Mouse (Mus musculus): ENCODE measurements at regions not wholly inside any gene's neighbourhood (a gene's known extent, or its start where the extent isn't known, plus 50 kb on each side); places are given as distances from the start of the nearest gene placed in this dataset.

- POLR2A ChIA-PET = interaction anchor here in 1 of 4 experiments (0.6 kb wide), 1 partner anchor 108 kb away, joined by 3 read pairs; no protein-coding TSS in a partner anchor
- CTCF ChIA-PET = interaction anchor here in 1 of 4 experiments (0.6 kb wide), 1 partner anchor 11 kb away, joined by 3 read pairs; no protein-coding TSS in a partner anchor
Measured at GRCm38 (mm10) chr7:129962575-129962974, 370.9 kb downstream of the Wdr11 start.

GRCm38 (mm10) chr7:129964192-129964591 is 372.5 kb downstream of the Wdr11 start:
- CTCF ChIA-PET = interaction anchor here in 1 of 4 experiments (0.6 kb wide), 1 partner anchor 299 kb away, joined by 7 read pairs; no protein-coding TSS in a partner anchor
- POLR2A ChIA-PET = interaction anchor here in 1 of 4 experiments (0.6 kb wide), 1 partner anchor 11 kb away, joined by 3 read pairs; no protein-coding TSS in a partner anchor

DNA sequence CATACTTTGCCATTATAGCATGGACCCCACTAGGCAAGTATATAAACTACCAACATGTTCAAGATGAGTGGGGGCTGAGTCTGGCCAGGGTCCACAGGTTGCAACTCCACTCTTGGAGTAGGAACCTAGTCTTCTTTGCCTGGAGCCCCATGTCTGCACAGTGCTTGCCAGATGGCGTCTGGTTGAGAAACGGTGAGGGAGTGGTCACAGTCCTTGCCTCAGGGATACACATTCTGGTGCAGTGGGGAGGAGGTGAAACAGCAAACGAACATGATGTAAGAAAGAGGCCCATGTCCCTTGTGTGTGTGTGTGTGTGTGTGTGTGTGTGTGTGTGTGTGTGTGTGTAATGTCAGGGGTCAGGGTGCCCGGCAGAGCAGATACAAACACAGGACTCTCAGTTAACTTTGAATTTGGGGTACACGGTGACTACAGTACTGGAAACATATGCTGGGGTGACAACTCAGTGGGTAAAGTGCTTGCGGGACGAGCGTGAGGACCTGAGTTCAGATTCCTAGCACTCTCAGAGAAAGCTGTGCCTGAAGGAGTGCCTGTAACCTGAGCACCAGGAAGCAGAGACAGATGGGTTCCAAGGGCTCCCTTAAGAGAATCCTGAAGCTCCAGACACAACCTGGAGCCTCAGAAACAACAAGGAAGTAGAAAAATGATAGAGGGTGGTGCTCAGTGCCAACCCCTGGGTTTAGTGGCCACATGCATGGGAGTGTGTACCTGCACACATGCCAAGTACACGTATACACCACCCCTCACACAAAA is 373.8 kb downstream of the Wdr11 start:
- POLR2A ChIA-PET = no interaction called here
- CTCF ChIA-PET = no interaction called here

GRCm38 (mm10) chr7:129966771-129967170 is 375.1 kb downstream of the Wdr11 start:
- POLR2A ChIA-PET = no interaction called here
- CTCF ChIA-PET = no interaction called here

GRCm38 (mm10) chr7:129970201-129970600 is 378.5 kb downstream of the Wdr11 start:
- POLR2A ChIA-PET = no interaction called here
- CTCF ChIA-PET = no interaction called here

DNA sequence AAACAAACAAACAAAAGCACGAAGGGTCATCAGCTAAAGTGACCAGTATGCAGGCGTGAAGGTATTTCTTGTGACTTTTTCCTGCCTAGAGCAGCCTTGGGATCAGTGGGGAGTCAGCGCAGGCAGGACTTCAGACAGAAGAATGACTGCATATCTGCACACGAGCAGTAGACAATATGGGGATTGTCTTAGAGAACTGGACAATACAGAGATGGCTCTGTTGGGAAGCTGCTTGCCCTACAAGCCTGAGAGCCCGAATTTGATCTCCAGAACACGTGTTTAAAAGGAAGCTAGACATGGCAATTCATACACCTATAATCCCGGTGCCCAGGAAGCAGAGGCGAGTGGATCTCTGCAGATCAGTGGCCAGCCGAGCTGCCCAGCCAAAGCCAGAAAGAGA is 382.5 kb downstream of the Wdr11 start:
- POLR2A ChIA-PET = interaction anchor here in 1 of 4 experiments (1.5 kb wide), 1 partner anchor 10 kb away, joined by 3 read pairs; no protein-coding TSS in a partner anchor

GRCm38 (mm10) chr7:129974837-129975236 is 383.2 kb downstream of the Wdr11 start:
- ChIA-PET CTCF (interaction anchor here in 1 of 4 experiments (0.7 kb wide), 1 partner anchor 145 kb away, joined by 8 read pairs; no protein-coding TSS in a partner anchor), POLR2A (interaction anchor here in 1 of 4 experiments (1.5 kb wide), 1 partner anchor 11 kb away, joined by 3 read pairs; no protein-coding TSS in a partner anchor)

More for the DNA sequence above, 382.5 kb downstream of the Wdr11 start:
- CTCF ChIA-PET = no interaction called here

GRCm38 (mm10) chr7:129975781-129976514 is 384.3 kb downstream of the Wdr11 start:
- ChIA-PET CTCF (interaction anchor here in 2 of 4 experiments (0.5 to 0.6 kb wide), 2 partner anchors 355 to 426 kb away, joined by 3 to 5 read pairs; no protein-coding TSS in a partner anchor), POLR2A (interaction anchor here in 1 of 4 experiments (0.6 to 1.5 kb wide), 2 partner anchors 12 to 1500 kb away, joined by 3 read pairs; no protein-coding TSS in a partner anchor)

DNA sequence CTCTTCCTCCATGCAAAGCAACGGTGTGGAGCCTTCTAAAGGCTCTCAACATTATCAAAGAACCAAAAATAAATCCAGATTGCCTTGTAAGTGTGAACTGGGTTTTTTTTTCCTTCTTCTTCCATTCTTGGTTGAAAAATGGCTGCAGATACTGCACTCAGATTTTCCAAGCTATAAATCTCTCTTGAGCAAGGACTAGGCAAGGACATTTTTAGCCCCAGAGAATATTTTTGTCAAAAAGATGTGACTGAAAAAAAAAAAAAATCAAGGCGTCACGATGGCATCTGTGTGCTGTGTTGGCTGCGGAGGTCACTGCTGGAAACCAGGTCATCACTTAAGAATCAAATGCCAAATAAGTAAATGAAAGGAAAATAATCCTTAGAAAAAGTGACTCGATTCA is 386.9 kb downstream of the Wdr11 start:
- POLR2A ChIA-PET = no interaction called here
- CTCF ChIA-PET = no interaction called here

GRCm38 (mm10) chr7:129979337-129979736 is 387.7 kb downstream of the Wdr11 start:
- CTCF ChIA-PET = no interaction called here

GRCm38 (mm10) chr7:129980501-129980900 is 388.8 kb downstream of the Wdr11 start:
- CTCF ChIA-PET = no interaction called here
- POLR2A ChIA-PET = no interaction called here

More at GRCm38 (mm10) chr7:129979337-129979736, 387.7 kb downstream of the Wdr11 start:
- POLR2A ChIA-PET = no interaction called here

DNA sequence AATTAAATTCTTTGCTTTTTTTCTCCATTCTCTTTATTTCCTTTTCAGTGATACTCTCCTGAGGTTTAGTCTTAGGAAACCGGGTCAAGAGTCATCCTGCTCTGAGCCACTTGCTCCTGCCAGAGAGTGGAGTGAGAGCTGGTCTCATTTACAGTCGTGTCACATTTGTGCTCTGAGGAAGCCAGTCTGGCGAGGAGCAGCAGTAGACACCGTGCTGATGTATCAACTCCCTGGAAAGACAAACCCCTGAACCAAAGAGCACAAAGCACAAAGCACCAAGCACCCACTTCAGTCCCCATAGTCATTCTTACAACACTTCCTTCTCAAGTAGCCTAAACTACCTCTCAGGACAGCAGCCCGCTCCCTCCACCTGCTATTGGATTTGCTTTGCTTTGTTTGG is 390.7 kb downstream of the Wdr11 start:
- POLR2A ChIA-PET = no interaction called here
- CTCF ChIA-PET = no interaction called here

DNA sequence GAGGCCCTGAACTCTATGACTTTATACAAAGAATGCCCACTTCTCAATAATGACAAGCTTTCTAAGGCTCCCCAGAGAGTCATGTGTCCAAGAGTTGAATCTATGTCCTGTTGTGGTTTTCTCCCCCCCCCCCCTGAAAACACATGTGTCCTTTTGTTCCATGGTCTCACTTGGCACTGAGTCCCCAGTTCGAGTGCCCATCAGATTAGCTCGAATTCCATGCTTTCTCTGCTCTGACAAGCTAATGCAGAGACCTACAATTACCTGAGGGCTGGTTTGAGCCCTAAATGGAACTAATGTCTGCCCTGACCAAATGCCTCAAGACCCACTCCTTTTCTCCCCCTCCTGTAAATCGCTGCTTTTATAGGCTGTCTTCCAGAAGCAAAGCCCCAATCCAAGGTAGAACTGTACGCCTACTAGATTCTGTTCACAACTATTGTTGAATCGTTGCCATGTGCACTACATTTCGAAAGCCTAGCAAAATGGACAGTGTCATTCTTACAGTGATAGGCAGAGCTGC is 392.0 kb downstream of the Wdr11 start:
- POLR2A ChIA-PET = interaction anchor here in 1 of 4 experiments (0.6 kb wide), 1 partner anchor 417 kb away, joined by 3 read pairs; no protein-coding TSS in a partner anchor
- CTCF ChIA-PET = interaction anchor here in 3 of 4 experiments (0.6 to 0.7 kb wide), 3 partner anchors 91 to 571 kb away, joined by 3 to 11 read pairs (median 4); no protein-coding TSS in a partner anchor

GRCm38 (mm10) chr7:129984367-129984766 is 392.7 kb downstream of the Wdr11 start:
- POLR2A ChIA-PET = no interaction called here

DNA sequence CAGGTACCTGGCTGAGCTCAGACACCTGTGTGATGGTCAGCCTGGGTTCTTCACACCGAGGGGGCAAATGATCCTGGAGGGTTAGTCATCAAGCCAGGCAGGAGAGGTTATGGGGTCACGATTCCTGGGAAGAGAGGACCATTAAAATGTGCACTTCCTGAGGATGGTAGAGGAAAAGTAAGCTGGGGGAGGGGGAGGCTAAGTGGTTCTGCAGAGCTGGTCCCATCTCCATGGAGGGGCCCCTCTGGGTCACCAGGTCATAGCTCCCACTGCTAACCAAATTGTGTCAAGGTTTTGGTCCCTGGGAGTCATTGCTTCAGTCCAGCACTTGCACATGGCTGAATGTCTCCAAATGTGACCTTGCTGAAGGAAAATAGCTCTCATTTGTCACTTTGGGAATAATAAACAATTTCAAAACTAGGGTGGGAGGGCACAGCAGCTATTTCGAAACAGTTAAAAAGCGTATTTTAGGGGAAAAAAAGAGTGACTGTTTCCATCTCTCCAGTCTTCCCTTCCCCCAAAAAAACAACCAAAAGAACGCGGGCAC is 395.5 kb downstream of the Wdr11 start:
- ChIA-PET POLR2A (interaction anchor here in 1 of 4 experiments (0.5 kb wide), 1 partner anchor 275 kb away, joined by 3 read pairs; no protein-coding TSS in a partner anchor), CTCF (no interaction called here)

More at GRCm38 (mm10) chr7:129984367-129984766, 392.7 kb downstream of the Wdr11 start:
- CTCF ChIA-PET = no interaction called here

DNA sequence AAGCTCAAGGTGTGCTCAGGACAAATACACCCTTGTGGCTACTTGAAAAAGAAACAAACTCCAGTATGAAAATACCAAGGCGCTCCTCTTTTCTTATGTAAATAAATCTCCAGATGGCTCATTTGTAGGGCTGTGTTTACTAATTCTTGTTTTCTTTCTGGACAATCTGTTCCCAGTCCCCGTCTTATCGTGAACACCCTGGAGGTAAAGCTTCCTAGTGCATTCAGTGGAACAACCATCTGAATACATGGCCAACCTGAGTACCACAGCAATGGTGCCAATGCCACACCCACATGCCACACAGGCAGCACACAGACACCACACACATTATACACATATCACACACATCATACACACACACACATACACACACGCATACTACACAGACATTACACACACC is 396.1 kb downstream of the Wdr11 start:
- ChIA-PET CTCF (no interaction called here), POLR2A (interaction anchor here in 1 of 4 experiments (0.5 kb wide), 1 partner anchor 274 kb away, joined by 3 read pairs; no protein-coding TSS in a partner anchor)

GRCm38 (mm10) chr7:129993446-129994223 is 402.0 kb downstream of the Wdr11 start:
- CTCF ChIA-PET = no interaction called here
- POLR2A ChIA-PET = no interaction called here

GRCm38 (mm10) chr7:129995529-129995928 is 403.9 kb downstream of the Wdr11 start:
- ChIA-PET CTCF (no interaction called here), POLR2A (interaction anchor here in 1 of 4 experiments (1.5 kb wide), 1 partner anchor 9 kb away, joined by 3 read pairs; no protein-coding TSS in a partner anchor)

- ChIA-PET POLR2A (no interaction called here), CTCF (no interaction called here)
Measured at GRCm38 (mm10) chr7:130001064-130001463, 409.4 kb downstream of the Wdr11 start.

All from embryonic stem cell, embryonic (primary cell).